Mouse (Mus musculus) left cerebral cortex, adult 9 months (tissue): ENCODE measurements around the gene Eva1c.

Experiments used
- DNase-seq, 2 experiments: peaks; one replicate each; pipeline ENCODE4 v3.0.0; 2022; ENCODE audit warnings: low spot score in 2 of 2

The Eva1c gene

DNA sequence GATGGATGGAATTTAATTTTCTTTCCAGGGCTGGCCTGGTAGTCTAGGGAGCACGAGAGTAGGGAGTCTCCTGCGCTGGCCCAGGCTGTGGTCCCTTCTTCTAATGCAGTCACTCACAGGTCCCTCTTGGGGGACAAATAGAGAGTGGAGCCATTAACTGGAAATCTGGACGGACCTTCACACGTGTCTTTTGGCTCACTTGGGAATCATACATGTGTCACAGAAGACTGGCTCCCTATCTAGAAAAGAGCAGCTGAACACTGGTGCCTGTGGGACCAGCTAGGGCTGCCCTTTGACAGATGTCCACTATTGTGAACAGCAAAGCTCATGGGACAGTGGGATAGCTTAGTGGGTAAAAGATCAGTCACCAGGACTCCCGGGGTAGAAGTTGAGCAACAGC is 478 bp upstream of the Eva1c start:
- no peak for DNase-seq

DNA sequence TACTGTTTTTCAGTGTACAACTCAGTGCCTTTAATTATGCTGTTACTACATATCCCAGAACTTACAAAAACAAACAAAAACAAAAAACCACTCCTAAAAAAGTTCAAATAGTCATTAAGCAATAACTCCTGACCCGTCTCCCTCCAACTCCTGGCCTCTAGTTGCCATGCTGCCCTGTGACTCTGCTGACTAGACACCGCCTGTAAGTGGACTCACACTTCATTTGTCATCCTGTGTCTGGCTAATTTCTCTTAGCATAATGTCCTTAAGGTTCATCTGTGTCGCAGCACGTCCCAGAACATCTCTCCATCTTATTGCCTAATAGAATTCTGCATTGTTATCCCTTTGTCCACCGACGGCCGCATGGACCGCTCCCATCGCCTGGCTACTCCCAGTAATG is 979 bp downstream of the Eva1c start:
- DNase-seq = no peak

- DNase-seq = no peak
Observed at GRCm38 (mm10) chr16:90829136-90829535, 2.6 kb downstream of the Eva1c start.

DNA sequence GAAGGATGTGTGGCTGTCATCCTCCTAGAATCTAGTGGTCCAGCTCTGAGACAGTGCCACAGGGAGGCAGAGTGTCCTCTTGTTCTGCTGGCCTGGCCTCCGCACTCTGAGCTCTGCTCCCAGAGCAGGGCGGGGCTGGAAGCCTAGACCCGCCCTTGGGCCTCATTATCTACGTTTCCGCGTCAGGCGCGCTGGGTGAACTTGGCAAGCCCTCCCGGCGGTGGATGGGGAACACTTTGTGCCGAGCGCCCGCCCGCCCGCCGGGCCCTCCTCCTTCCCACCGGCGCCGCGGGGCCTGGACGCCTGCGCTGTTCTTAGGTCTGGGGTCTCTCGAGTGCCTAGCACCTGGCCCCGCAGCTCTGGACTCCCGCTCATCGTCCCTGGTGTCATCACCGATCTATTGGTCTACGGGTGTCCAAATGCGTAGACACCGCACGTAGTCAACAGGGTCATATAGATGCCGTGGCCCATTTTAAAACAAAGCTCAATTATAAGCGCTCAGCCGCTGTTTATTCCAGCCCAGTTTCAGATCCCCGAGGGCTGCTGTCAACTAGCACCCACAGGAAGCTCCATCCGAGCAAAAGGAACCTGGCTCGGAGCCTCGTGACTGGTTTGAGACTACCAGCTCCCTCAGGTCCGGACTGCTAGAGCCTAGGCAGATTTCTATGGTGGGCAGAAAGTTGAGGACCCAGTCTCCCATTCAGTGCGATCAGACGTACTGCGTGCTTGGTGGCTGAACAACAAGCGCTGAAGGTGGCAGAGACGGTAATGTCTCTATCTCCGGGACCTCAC is 3.6 kb downstream of the Eva1c start:
- peak; percentile 27 to 73 for DNase-seq

GRCm38 (mm10) chr16:90830686-90831439 is 4.3 kb downstream of the Eva1c start:
- peak in 1 of 2 experiments; percentile 53 for DNase-seq

GRCm38 (mm10) chr16:90831676-90832075 is 5.2 kb downstream of the Eva1c start:
- DNase-seq = no peak

GRCm38 (mm10) chr16:90832495-90832894 is 6.0 kb downstream of the Eva1c start:
- no peak for DNase-seq

DNA sequence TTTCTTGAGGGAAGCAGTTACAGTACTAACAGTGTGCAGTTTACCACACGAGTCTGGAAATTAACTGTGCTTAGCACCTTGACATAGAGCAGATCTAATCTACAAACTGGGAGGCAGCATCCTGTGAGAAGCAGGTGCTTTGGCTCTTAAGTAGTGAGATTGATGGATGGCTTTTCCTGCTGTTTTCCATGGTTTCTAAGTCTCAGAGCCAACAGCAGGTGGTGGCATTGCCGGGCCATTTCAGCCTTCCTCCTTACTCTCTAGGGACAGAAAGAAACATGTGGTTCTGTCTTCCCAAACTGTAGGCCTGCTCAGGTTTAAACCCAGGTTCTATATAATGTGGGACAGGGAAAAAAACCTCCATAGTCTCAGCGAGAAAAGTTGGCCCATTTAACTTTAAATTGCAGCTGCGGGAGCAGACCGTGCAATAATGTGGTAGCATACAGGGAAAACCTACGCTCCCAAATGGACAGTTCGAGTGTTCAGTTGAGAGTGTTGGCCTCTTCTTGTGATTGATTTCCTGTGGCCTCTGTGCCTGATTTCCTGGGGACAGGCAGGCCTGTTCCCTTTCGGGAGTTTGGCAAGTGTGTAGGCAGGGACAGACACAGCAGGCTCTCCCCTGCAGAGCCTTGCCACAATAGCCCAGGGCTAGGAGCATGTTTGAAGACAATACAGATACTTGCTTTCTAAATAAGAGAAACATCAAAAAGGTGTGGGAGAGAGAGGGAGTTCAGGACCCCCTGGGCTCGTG is 6.7 kb downstream of the Eva1c start:
- no peak for DNase-seq

DNA sequence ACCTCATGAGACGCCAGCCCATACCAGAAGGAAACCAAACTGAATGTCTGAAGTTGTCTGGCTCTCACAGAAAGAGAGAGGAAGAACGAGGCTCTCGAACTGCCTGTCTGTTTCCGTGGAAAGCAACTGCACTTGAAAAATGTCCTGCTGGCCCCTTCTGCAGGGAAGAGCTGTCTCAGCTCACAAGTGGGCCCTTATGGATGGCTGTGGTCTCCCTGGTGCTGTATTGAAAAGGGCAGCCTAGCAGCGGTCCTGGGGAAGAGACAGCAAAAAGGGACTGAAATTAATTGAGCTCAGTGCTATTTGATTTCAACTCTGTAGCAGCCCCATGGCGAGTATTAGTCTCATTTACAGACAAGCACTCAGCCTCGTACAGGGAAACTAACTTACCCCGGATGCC is 10.9 kb downstream of the Eva1c start:
- DNase-seq = no peak

DNA sequence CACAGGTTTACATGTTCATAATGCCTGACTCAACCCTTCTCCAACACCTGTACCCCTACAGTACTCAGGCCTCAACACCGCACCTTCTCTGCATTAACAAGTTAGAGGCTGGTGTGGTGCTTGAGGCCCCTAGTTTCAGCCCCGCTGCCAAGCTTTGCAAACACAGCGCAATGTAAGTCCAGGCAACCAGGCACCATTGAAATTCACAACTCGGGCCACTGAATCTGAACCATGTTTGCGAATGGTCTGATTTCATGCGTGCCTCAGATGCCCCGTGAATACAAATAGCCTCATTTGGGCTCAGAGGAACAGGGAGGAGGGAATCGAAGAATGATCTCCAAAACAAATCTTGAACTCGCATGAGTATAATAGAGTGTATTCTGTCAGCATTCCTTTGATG is 15.6 kb downstream of the Eva1c start:
- DNase-seq = no peak

GRCm38 (mm10) chr16:90845038-90845437 is 18.5 kb downstream of the Eva1c start:
- DNase-seq = no peak

- no peak for DNase-seq
Observed at GRCm38 (mm10) chr16:90845591-90845990, 19.1 kb downstream of the Eva1c start.

GRCm38 (mm10) chr16:90848697-90849096 is 22.2 kb downstream of the Eva1c start:
- DNase-seq = no peak

DNA sequence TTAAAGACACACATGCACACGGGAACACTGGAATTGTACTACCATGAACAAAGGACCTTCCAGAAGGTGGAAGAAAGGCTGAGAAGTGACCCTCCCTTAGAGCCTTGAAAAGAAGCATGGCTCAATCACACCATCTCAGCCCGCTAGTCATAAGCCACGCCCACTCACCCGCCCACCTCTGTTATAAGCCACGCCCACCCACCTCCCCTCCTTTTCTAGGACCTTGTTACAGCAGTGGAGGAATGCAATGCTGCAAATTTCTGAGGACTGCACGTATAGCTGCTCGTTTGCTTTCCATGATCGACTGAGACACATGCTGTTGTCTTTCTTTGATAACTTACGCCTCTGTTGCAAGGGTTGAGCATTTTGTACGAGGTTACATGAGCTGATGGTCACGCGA is 22.7 kb downstream of the Eva1c start:
- no peak for DNase-seq

DNA sequence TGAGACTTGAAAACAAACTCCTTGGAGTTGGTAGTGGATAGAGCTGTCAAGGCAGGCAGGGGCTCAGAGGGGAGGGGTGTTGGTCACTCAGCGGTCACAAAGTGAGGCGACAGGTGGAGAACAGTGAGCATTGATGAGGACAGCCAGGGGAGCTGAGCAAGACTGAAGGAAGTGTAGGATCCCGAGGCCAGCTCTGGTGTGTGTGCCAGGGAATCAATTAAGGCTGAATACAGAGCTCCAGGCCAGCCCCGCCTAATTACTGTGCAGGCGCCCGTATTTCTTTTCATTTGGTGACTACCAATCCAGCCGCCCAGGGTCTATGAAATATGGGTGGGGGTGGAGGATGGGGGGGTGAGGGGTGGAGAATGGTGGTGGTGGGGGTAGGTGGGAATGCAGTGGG is 24.4 kb downstream of the Eva1c start:
- DNase-seq = no peak

- no peak for DNase-seq
Observed at GRCm38 (mm10) chr16:90851621-90852334, 25.3 kb downstream of the Eva1c start.

GRCm38 (mm10) chr16:90856552-90857200 is 30.2 kb downstream of the Eva1c start:
- DNase-seq = no peak

GRCm38 (mm10) chr16:90858206-90858605 is 31.7 kb downstream of the Eva1c start:
- no peak for DNase-seq

- DNase-seq = no peak
Observed at GRCm38 (mm10) chr16:90863036-90863435, 36.5 kb downstream of the Eva1c start.

DNA sequence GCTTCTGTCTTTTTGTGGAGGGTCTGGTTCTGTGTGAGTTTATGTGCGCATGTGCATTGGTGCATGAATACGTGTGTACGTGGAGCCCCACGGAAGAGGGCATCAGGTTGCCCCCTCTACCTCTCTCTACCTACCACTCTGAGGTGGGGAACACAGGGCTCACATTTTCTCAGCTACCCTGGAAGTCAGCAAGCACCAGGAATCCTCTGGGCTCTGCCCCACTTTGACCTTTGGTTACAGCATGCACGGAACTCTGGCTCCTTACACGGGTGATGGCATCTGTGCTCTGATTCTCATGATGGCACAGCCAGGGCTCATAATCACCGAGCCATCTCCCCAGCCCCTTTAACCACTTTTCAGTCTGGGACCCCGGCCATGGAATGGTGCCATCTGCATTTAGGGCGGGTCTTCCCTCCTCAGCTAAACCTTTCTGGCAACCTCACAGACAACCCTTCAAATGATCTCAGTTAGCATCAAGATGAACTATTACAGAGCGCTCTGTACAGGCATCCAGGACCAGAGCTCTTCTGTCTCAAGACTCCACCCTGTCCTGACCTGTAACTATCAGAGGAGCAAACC is 37.0 kb downstream of the Eva1c start:
- no peak for DNase-seq

DNA sequence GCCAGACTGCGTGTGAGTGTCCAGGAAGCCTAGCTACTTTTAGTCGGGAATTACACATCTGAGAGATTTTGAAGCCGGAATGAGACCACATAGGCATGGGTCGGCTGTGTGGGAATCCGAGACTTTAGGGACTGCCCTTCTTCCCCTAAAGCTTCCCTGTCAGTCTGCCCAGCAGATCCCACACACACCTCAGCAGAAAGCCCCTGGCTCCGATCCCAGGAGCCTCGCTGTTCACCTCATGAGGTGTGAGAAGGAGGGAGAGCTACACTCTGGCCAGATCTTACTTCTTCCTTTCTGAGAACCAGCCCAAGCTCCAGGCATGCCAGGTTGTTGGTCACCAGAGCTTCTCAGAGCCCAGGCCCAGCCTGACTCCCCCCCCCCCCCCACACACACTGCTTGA is 38.2 kb downstream of the Eva1c start:
- no peak for DNase-seq
